Mouse (Mus musculus): ENCODE measurements around the gene Olig3. TPM values are rescaled to one million over a fixed set of nuclear protein-coding genes. Genes with fewer than 3 reads are reported as not detected.

Olig3 gene
- polyA plus RNA-seq, 1 experiment from 2014 or later, result 58.5 TPM

GRCm38 (mm10) chr10:19356720-19357641, 648 bp downstream of the Olig3 start:
- H3K36me3 ChIP-seq (ENCODE audit: control insufficient read depth, insufficient read depth, low read length), result no peaks in the 10 kb centered on the region
- ATAC-seq (ENCODE audit: low FRiP score) (peak; percentile 26; the same call in 1 of the 2 replicates), DNase-seq (ENCODE audit: low spot score) (peak; percentile 56)
- H3K9me3 ChIP-seq (ENCODE audit: control insufficient read depth, low read length), result no peaks in the 10 kb centered on the region
- H3K27me3 ChIP-seq (ENCODE audit: control insufficient read depth, insufficient read depth, low read length), result peaks cover 85% of the 10 kb centered on the region
- H3K4me1 ChIP-seq (replicated peaks; ENCODE audit: control insufficient read depth, insufficient read depth, low read length), result no peaks in the 10 kb centered on the region; the same call in 1 of the 2 replicates
- peak overlapping the region; percentile 43 for H3K4me3 ChIP-seq (ENCODE audit: low read depth, low read length)
- peak overlapping the region; percentile 42 for H3K4me2 ChIP-seq (replicated peaks; ENCODE audit: low read depth, low read length)
- H3K27ac ChIP-seq (ENCODE audit: low read depth, low read length), result peak overlapping the region; percentile 66
- under 1% methylated on average over 60 of the region's 63 CpGs for WGBS
- peak overlapping the region; percentile 62 for H3K9ac ChIP-seq (ENCODE audit: low read depth, low read length)

GRCm38 (mm10) chr10:19357848-19358247, 1.5 kb downstream of the Olig3 start:
- Histone ChIP-seq H3K4me3 (ENCODE audit: low read depth, low read length) (peak overlapping the region; percentile 43), H3K27me3 (ENCODE audit: control insufficient read depth, insufficient read depth, low read length) (peaks cover 84% of the 10 kb centered on the region), H3K27ac (ENCODE audit: low read depth, low read length) (0 out of 2 replicates have a peak overlapping the region, but pooled peaks have one; percentile 66), H3K9me3 (ENCODE audit: control insufficient read depth, low read length) (no peaks in the 10 kb centered on the region), H3K36me3 (ENCODE audit: control insufficient read depth, insufficient read depth, low read length) (no peaks in the 10 kb centered on the region), H3K4me1 (replicated peaks; ENCODE audit: control insufficient read depth, insufficient read depth, low read length) (no peaks in the 10 kb centered on the region; the same call in 1 of the 2 replicates), H3K4me2 (replicated peaks; ENCODE audit: low read depth, low read length) (peak overlapping the region; percentile 42; the same call in 1 of the 2 replicates), H3K9ac (ENCODE audit: low read depth, low read length) (peak overlapping the region; percentile 62)
- ATAC-seq (ENCODE audit: low FRiP score) (no peak), DNase-seq (ENCODE audit: low spot score) (peak; percentile 38)
- WGBS, result 14% methylated on average over 5 of the region's 5 CpGs

GRCm38 (mm10) chr10:19360446-19361300, 4.3 kb downstream of the Olig3 start:
- ATAC-seq (ENCODE audit: low FRiP score) (no peak), DNase-seq (ENCODE audit: low spot score) (peak; percentile 36)
- no peak overlapping the region; the same call in 1 of the 2 replicates for H3K4me3 ChIP-seq (ENCODE audit: low read depth, low read length)
- peaks cover 71% of the 10 kb centered on the region for H3K27me3 ChIP-seq (ENCODE audit: control insufficient read depth, insufficient read depth, low read length)
- peak overlapping the region; percentile 12 for H3K4me2 ChIP-seq (replicated peaks; ENCODE audit: low read depth, low read length)
- no peaks in the 10 kb centered on the region for H3K9me3 ChIP-seq (ENCODE audit: control insufficient read depth, low read length)
- WGBS, result 29% methylated on average over 3 of the region's 3 CpGs
- no peaks in the 10 kb centered on the region; the same call in 1 of the 2 replicates for H3K4me1 ChIP-seq (replicated peaks; ENCODE audit: control insufficient read depth, insufficient read depth, low read length)
- no peaks in the 10 kb centered on the region for H3K36me3 ChIP-seq (ENCODE audit: control insufficient read depth, insufficient read depth, low read length)
- H3K27ac ChIP-seq (ENCODE audit: low read depth, low read length), result no peak overlapping the region
- no peak overlapping the region for H3K9ac ChIP-seq (ENCODE audit: low read depth, low read length)

GRCm38 (mm10) chr10:19361539-19362293, 5.4 kb downstream of the Olig3 start:
- Histone ChIP-seq H3K27ac (ENCODE audit: low read depth, low read length) (no peak overlapping the region), H3K9me3 (ENCODE audit: control insufficient read depth, low read length) (no peaks in the 10 kb centered on the region), H3K36me3 (ENCODE audit: control insufficient read depth, insufficient read depth, low read length) (no peaks in the 10 kb centered on the region), H3K9ac (ENCODE audit: low read depth, low read length) (no peak overlapping the region), H3K4me3 (ENCODE audit: low read depth, low read length) (peak overlapping the region; percentile 4; the same call in 1 of the 2 replicates), H3K4me2 (replicated peaks; ENCODE audit: low read depth, low read length) (peak overlapping the region; percentile 28), H3K27me3 (ENCODE audit: control insufficient read depth, insufficient read depth, low read length) (peaks cover 63% of the 10 kb centered on the region), H3K4me1 (replicated peaks; ENCODE audit: control insufficient read depth, insufficient read depth, low read length) (no peaks in the 10 kb centered on the region; the same call in 1 of the 2 replicates)
- ATAC-seq (ENCODE audit: low FRiP score) (peak; percentile 46; the same call in 1 of the 2 replicates), DNase-seq (ENCODE audit: low spot score) (peak; percentile 52)
- 2% methylated on average over 23 of the region's 23 CpGs for WGBS

- Histone ChIP-seq H3K4me1 (replicated peaks; ENCODE audit: control insufficient read depth, insufficient read depth, low read length) (no peaks in the 10 kb centered on the region; the same call in 1 of the 2 replicates), H3K36me3 (ENCODE audit: control insufficient read depth, insufficient read depth, low read length) (no peaks in the 10 kb centered on the region), H3K9ac (ENCODE audit: low read depth, low read length) (no peak overlapping the region), H3K9me3 (ENCODE audit: control insufficient read depth, low read length) (no peaks in the 10 kb centered on the region), H3K4me2 (replicated peaks; ENCODE audit: low read depth, low read length) (peak overlapping the region; percentile 28), H3K27me3 (ENCODE audit: control insufficient read depth, insufficient read depth, low read length) (peaks cover 58% of the 10 kb centered on the region), H3K27ac (ENCODE audit: low read depth, low read length) (no peak overlapping the region), H3K4me3 (ENCODE audit: low read depth, low read length) (peak overlapping the region; percentile 4; the same call in 1 of the 2 replicates)
- DNase-seq (ENCODE audit: low spot score) (peak; percentile 54), ATAC-seq (ENCODE audit: low FRiP score) (no peak)
- 2% methylated on average over 8 of the region's 8 CpGs for WGBS
These were observed 5.9 kb downstream of the Olig3 start for GRCm38 (mm10) chr10:19362294-19362590.

GRCm38 (mm10) chr10:19362861-19363260, 6.5 kb downstream of the Olig3 start:
- H3K9ac ChIP-seq (ENCODE audit: low read depth, low read length), result no peak overlapping the region
- H3K27ac ChIP-seq (ENCODE audit: low read depth, low read length), result no peak overlapping the region
- H3K36me3 ChIP-seq (ENCODE audit: control insufficient read depth, insufficient read depth, low read length), result no peaks in the 10 kb centered on the region
- 2% methylated on average over 17 of the region's 17 CpGs for WGBS
- DNase-seq (ENCODE audit: low spot score) (peak; percentile 52), ATAC-seq (ENCODE audit: low FRiP score) (no peak)
- H3K4me1 ChIP-seq (replicated peaks; ENCODE audit: control insufficient read depth, insufficient read depth, low read length), result no peaks in the 10 kb centered on the region
- peak overlapping the region; percentile 28 for H3K4me2 ChIP-seq (replicated peaks; ENCODE audit: low read depth, low read length)
- 0 out of 2 replicates have a peak overlapping the region, but pooled peaks have one; percentile 0 for H3K4me3 ChIP-seq (ENCODE audit: low read depth, low read length)
- H3K27me3 ChIP-seq (ENCODE audit: control insufficient read depth, insufficient read depth, low read length), result peaks cover 52% of the 10 kb centered on the region
- no peaks in the 10 kb centered on the region for H3K9me3 ChIP-seq (ENCODE audit: control insufficient read depth, low read length)

GRCm38 (mm10) chr10:19363365-19363764, 7.0 kb downstream of the Olig3 start:
- H3K9me3 ChIP-seq (ENCODE audit: control insufficient read depth, low read length), result no peaks in the 10 kb centered on the region
- H3K27ac ChIP-seq (ENCODE audit: low read depth, low read length), result no peak overlapping the region
- no peak overlapping the region for H3K4me3 ChIP-seq (ENCODE audit: low read depth, low read length)
- H3K4me1 ChIP-seq (replicated peaks; ENCODE audit: control insufficient read depth, insufficient read depth, low read length), result no peaks in the 10 kb centered on the region
- no peak overlapping the region for H3K9ac ChIP-seq (ENCODE audit: low read depth, low read length)
- 7% methylated on average over 5 of the region's 5 CpGs for WGBS
- no peak for ATAC-seq (ENCODE audit: low FRiP score)
- H3K27me3 ChIP-seq (ENCODE audit: control insufficient read depth, insufficient read depth, low read length), result peaks cover 48% of the 10 kb centered on the region
- DNase-seq (ENCODE audit: low spot score), result peak; percentile 27
- H3K4me2 ChIP-seq (replicated peaks; ENCODE audit: low read depth, low read length), result no peak overlapping the region
- H3K36me3 ChIP-seq (ENCODE audit: control insufficient read depth, insufficient read depth, low read length), result no peaks in the 10 kb centered on the region

GRCm38 (mm10) chr10:19369143-19369542, 12.8 kb downstream of the Olig3 start:
- peaks cover 7% of the 10 kb centered on the region for H3K27me3 ChIP-seq (ENCODE audit: control insufficient read depth, insufficient read depth, low read length)
- 90% methylated on average over 9 of the region's 9 CpGs for WGBS
- no peak for DNase-seq (ENCODE audit: low spot score)

More at GRCm38 (mm10) chr10:19369143-19369542, 12.8 kb downstream of the Olig3 start:
- Histone ChIP-seq H3K4me3 (ENCODE audit: low read depth, low read length) (no peak overlapping the region), H3K27ac (ENCODE audit: low read depth, low read length) (no peak overlapping the region), H3K4me1 (replicated peaks; ENCODE audit: control insufficient read depth, insufficient read depth, low read length) (no peaks in the 10 kb centered on the region), H3K9ac (ENCODE audit: low read depth, low read length) (no peak overlapping the region), H3K36me3 (ENCODE audit: control insufficient read depth, insufficient read depth, low read length) (no peaks in the 10 kb centered on the region), H3K4me2 (replicated peaks; ENCODE audit: low read depth, low read length) (no peak overlapping the region), H3K9me3 (ENCODE audit: control insufficient read depth, low read length) (no peaks in the 10 kb centered on the region)
- ATAC-seq (ENCODE audit: low FRiP score), result no peak
